Mouse (Mus musculus): ENCODE measurements around the gene Dppa3. TPM values are rescaled to one million over a fixed set of nuclear protein-coding genes. Genes with fewer than 3 reads are reported as not detected.

Dppa3 gene
- not detected for total RNA-seq (2023)

GRCm38 (mm10) chr6:122626110-122626509 is at the start of gene Dppa3:
TSS of gene Dppa3 (plus strand) at chr6:122626410.

GRCm38 (mm10) chr6:122602242-122602991 is 23.8 kb upstream of the Dppa3 start, which contains the start of gene Apobec1:
TSS of gene Apobec1 (minus strand) at chr6:122602444.

DNA sequence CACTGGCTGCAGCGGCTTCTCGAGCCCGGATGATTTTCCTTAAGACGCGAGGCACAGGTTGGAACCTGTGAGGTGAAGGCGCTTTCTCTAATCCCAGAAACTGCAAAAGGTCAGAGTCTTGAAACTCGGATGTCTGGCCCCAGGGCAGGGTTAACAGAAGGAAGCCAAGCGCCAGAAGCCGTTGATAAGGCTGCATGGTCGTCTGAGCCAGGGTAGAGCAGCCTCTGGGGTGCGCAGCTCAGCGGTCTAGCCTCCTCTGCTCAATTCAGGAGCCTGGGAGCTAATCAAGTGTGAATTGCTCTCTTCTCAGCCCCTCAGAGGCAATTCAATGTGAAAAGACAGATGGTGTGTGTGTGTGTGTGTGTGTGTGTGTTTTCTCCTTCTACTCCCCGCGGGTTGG is 16.4 kb upstream of the Dppa3 start, which contains the start of gene Gdf3:
Gene Gdf3, minus strand, starts transcription at position 317 of the 400 bp plus-strand sequence.

Other genes starting within 250 kb of the Dppa3 start
- not detected for gene Rimklb, start 127.6 kb upstream of the Dppa3 start, total RNA-seq (2023)
- gene Mfap5, start 120.6 kb upstream of the Dppa3 start, total RNA-seq (2023), result not detected
- gene Aicda, start 72.6 kb upstream of the Dppa3 start, total RNA-seq (2023), result 0.28 TPM
- gene Apobec1, start 24.0 kb upstream of the Dppa3 start, total RNA-seq (2023), result 16.0 TPM
- not detected for gene Gdf3, start 16.3 kb upstream of the Dppa3 start, total RNA-seq (2023)
- not detected for gene Nanog, start 81.1 kb downstream of the Dppa3 start, total RNA-seq (2023)
- 35.2 TPM for gene Slc2a3, start 175.2 kb downstream of the Dppa3 start, total RNA-seq (2023)
- gene Foxj2, start 193.5 kb downstream of the Dppa3 start, total RNA-seq (2023), result 32.0 TPM
- gene C3ar1, start 229.8 kb downstream of the Dppa3 start, total RNA-seq (2023), result not detected
- gene Necap1, start 248.1 kb downstream of the Dppa3 start, total RNA-seq (2023), result 44.7 TPM

All from CD8-positive naive resting alpha-beta T cell, adult 57 days (primary cell).